Mouse (Mus musculus) megakaryocyte progenitor cell, adult 5-6 weeks (primary cell): ENCODE measurements around the gene Tnp2. TPM values are rescaled to one million over a fixed set of nuclear protein-coding genes. Genes with fewer than 3 reads are reported as not detected.

ENCODE experiments used
- ATAC-seq: replicated peaks from 2 replicates; pipeline ENCODE4 v1.8.0; 2016; ENCODE audit warnings: mild to moderate bottlenecking, moderate TSS enrichment, inconsistent platforms; ENCODE audit not compliant: poor library complexity
- total RNA-seq, 2 experiments: library from RNA; stranded (forward) in 1 of 2; stranded (reverse) in 1 of 2; fragments of 157-497, 149-512 nt in 1 of 2; fragments of 200-1000 nt in 1 of 2; gene quantifications; 2 replicates each; pipeline versions ENCODE4 v1.2.3 to v1.2.4; 2015 to 2017

Gene Tnp2
- total RNA-seq, 2 experiments from 2014 or later, result not detected

DNA sequence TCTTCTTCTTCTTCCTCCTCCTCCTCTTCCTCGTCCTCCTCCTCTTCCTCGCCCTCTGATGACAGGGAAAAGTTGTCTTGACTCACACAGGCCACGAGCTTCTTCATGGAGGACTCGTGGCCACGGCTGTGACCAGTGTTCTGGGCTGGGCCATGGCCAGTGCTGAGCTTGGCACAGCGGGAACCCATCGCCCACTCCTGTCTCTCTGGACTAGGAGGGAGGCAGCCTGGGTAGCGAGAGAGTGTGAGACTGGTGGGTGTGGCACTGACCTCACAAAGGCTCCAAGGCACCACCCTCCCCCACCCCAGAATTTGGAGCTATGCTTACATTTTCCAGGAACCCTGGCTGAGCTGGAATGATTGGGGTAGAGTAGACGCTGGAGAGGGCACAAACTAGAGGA, 2.2 kb upstream of the Tnp2 start, which contains the start of gene Prm3:
Prm3 (minus strand) TSS at position 213 of the 400 bp plus-strand sequence.
- ATAC-seq, result no peak

DNA sequence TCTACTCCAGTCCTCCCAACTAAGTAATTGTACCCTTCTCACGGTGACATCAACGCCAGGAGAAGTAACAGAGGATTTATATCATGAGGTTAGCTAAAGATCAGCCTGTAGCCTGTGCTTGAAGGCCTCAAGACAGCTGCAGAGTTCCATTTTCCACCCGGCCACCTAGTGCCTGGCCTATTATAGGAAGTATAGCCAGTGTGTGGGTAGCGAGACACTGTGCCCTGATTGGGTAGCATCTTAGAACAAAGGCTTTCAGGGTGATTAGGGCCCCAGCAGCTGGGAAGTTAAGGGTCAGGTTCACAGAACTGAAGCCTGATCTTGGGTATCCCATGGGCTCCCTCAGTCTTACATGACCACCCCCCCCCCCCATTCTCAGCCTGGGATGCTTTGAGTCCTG, 406 bp upstream of the Tnp2 start:
- no peak for ATAC-seq

DNA sequence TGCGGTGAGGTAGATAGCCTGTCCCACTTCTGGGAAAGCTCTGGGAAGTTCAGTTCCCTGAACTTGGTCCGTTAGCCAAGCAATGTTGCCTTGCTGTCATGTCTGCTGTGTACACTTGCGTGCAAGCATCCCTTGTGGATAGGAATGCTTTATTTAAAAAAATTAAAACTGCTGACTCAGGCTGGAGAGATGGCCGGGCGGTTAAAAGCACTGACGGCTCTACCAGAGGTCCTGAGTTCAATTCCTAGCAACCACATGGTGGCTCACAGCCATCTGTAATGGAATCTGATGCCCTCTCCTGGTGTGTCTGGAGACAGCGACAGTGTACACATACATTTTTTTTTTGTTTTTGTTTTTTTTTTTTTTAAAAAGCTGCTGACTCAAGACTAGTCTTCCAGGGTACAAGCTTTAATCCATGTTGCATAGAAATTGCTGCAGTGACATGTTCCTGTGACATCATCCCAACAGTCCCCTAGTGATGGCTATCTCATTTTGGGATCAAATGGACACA, 857 bp downstream of the Tnp2 start:
- ATAC-seq, result no peak

DNA sequence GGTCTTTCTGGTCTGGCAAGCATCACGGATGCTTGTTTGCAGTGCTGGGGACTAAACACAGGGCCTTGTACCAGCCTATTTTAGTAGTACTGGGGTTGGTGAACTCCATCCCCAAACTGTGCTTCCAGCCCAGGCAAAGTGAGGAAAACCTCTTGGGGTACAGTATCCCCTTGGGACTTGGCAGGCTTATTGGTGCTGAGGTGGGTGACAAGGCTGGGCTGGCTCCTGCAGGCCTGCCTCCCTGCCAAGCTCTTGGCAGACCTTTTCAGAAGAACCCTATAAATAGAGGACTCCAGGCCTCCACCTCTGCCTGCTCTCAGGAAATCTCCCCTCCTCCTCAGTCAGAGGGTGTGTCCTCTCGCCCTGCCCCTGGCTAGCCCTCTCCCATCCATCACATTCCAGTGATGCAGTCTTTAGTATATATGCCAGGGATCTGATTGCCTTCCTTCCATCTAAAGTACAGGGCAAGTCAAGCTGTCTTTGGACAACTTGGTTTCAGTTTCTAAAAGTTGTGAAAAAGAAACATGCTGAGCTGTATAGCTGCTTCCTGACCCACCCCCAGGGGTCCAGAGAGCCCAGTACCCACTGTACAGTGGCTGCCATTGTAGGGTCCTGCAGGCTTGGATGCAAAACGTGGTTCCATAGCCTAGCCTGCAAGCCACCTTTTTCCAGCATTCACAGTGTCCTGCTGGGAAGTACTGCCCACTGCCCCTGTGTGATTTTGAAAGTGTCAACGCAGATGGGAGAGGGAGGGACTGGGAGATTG, 1.5 kb downstream of the Tnp2 start:
- no peak for ATAC-seq

DNA sequence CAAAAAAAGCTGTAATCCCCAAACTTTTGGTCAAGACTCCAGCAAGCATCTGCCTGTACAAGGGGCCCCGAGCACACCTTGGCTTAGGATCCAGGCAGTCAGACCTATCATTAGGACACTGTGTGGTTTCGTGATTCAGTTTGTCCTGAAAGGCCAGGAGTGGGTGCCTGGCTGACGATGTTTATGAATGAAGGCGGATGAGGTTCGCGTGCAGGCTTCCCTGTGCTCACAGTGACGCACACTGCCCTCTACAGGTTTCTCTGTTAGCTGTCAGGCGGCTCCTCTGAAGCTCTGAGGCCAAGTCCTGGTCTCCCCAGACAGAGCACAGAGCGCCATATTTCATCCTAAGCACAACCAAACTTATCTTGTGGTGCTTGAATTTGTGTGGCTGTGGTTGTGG, 2.2 kb downstream of the Tnp2 start:
- peak; percentile 66 for ATAC-seq

DNA sequence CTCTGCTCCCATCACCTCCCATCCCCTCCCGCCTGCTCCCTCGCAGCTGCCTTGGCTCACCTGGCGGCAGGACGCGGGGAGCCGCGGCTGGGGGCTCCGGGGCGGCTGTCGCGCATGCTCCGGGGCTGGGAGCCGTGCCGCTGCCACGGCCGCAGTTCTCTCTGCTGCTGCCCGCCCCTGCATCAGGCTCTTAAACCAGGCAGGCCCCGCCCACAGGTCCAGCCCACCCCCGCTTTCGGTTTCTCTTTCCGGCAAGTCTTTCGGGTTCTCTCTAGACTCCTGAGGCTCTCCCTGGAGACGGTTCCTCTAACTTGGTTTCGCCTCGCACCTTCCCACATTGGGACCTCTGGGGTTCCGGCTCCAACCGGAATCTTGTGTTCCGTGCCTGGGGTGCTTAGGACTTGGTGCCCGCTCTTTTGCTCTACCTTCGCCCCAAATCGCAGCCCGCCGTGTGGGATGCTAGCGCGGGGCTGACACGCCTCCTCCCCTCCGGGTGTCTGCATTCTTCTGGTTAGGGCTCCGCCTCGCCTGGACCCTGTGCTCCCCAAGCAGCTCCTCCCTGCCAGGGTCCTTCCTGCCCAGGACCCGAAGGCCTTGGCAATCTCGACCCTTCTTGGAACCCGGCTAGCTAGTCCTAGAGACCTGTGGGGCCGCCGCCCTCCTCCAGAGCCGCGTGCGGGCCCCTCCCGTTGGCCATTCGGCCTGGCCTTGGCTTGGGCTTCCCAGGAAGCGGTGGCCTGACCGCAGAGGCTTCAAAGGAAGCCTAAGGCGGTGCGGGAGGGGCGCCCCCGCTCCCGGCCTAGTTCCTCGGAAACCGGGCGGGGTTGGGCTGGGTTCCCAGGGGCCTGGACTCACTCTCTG, 2.9 kb downstream of the Tnp2 start, which contains the start of gene Socs1:
Socs1 (minus strand) TSS at position 166 of the 861 bp plus-strand sequence.
- peak; percentile 63 for ATAC-seq

DNA sequence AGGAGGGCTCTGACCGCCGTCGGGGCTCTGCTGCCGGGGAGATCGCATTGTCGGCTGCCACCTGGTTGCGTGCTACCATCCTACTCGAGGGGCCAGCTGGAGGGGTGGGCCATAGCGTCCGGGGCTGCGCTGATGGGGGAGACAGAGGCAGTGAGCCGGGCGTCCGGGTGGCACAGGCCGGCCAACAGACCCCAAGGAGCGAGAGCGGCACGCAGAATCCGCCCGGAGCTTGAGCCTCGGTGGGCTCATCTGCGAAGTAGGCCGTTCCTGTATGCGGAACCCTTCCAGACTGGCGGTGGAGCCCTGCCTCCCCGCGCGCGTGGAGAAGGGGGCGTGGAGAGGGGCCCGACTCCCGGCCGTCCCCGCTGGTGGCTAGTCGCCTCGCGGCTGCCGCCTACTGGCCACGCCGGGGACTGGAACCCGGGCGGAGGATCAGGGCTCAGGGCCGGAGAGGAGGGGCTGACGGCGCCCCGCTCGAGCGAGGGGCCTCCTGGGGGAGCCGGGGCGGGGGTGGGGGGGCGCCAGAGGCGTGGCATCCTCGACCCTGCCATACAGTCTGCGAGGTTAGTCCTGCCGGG, 3.6 kb downstream of the Tnp2 start:
- ATAC-seq, result peak; percentile 64

DNA sequence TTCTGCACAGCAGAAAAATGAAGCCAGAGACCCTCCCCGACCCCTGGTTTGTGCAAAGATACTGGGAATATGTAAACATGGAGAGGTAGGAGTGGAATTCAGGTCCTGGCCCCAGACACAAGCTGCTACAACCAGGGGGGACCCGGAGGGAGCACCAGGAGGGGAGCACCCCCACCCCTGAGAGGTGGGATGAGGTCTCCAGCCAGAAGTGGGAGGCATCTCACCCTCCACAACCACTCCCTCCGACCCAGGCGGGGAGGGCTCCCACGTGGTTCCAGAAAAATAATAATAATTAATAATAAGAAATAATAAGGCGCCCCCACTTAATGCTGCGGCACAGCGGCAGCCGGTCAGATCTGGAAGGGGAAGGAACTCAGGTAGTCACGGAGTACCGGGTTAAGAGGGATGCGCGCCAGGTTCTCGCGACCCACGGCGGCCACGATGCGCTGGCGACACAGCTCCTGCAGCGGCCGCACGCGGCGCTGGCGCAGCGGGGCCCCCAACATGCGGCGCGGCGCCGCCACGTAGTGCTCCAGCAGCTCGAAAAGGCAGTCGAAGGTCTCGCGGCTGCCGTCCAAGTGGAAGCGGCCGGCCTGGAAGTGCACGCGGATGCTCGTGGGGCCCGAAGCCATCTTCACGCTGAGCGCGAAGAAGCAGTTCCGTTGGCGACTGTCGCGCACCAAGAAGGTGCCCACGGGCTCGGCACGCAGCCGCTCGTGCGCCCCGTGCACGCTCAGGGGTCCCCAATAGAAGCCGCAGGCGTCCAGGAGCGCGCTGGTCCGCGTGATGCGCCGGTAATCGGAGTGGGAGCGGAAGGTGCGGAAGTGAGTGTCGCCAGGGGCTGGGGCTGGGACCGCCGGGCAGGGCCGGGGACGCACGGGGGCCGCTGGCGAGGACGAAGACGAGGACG, 4.3 kb downstream of the Tnp2 start:
- no peak for ATAC-seq

DNA sequence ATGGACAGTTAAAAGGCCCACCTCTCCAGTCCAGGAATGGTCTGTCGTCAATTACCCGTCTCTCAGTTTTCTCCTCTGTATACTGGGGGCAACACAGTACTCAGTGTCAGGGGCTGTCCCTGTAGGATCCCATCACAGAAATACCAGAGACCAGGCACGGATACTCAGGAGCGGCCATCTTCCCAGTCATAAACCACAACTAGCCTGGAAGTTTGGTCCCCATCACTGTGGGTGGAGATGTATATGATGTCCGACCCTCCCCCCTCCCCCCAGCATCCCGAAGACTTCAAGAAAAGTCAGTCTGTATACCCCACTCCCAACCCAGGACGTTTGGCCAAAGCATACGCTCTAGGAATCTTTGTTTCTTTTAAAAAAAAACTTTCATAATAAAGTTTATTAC, 5.0 kb downstream of the Tnp2 start:
- no peak for ATAC-seq

DNA sequence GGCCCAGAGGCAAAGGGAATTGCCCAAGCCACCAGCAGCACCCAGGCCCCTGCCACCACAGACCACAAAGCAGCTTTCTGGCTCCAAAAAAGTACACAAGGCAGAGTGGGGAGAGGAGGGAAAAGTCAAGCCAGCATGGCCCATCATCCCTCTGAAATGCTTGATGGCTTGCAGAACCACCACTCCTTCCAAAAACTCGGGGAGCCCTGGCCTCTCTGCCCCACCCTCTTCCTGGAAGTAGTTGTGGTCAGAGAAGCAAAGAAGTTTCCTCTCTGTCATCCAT, 5.4 kb downstream of the Tnp2 start:
- ATAC-seq, result peak; percentile 23; the same call in 1 of the 2 replicates

DNA sequence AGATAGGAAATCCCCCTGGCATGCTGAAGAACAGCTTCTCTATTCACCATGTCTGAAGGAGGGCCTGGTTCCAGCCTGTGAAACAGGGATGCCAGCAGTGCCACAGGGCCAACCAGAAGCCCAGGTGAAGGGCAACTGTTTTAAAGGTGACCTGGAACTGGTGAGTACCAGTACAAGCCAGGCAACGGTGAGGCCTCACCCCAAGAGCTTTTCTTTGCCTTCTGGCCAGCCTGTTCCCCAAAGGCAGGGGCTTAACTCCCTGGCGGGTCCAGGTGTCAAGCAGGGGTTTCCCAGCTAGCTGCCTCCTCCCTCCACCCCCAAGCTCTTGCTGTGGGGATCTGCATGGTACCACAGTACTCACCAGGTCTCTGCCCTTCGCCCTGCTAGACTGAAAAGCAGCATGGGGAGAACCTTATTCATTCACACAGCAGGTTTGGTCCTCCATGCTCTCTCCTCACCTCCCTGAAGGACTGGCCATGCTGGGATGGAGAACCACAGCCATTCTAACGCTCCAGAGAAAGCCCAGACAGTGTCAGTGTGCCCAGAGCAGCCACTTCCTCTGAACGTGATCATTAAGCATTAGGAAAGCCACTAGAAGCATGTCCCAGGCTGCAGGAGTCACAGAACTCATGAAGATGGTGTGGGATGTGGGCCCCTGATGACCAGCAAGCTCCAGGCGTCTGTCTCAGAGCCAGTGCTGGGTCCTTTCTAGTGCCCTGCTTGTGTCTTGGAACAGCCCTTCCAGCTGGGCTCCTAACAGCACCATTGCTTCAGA, 5.9 kb downstream of the Tnp2 start:
- no peak; the same call in 1 of the 2 replicates for ATAC-seq

DNA sequence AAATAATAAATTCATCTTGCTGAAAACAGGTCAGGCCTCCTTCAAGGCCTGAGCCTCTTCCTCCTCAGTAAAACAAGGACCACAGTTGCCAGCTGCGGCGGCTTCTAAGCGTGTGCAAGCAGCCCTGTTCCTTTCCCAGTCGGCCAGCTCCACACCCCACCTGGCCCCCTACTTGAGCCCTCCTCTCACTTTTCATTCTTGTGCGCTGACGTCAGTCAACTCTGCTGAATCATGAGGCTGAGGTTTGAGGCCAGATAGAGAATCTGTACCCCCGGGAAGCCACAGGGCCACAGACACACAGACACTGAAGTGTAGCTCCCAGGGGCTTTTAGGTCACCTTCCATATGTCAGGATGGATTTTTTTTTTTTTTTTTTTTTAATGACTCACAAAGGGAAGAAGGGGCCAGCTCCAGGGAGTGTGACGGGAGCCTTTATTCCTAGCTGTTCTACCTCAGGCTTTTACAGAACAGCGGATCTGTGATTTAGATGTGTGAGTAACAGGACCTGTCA, 6.5 kb downstream of the Tnp2 start:
- no peak for ATAC-seq

DNA sequence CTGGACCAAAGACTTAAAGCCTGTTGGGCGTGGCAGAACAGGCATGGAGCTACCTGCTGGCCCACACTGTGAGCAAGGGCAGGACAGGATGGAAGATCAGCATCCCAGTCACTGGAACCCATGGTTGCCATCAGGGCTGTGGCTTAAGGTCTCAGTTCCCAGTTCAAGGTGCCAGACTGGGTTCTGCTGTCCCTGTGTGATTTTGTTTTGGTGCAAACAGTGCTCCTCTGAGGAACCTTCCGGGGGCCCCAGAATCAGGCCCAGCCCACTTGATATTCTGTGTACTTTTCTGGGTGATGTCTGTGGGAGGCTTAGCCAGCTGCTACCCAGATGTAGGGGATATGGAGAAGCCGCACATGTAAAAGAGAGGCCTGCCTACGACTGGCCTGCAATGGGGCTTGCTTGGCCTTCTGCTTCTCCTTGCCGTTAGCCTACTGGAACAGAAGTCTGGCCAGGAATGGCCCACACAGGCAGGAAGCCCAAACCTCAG, 7.8 kb downstream of the Tnp2 start:
- ATAC-seq, result no peak

DNA sequence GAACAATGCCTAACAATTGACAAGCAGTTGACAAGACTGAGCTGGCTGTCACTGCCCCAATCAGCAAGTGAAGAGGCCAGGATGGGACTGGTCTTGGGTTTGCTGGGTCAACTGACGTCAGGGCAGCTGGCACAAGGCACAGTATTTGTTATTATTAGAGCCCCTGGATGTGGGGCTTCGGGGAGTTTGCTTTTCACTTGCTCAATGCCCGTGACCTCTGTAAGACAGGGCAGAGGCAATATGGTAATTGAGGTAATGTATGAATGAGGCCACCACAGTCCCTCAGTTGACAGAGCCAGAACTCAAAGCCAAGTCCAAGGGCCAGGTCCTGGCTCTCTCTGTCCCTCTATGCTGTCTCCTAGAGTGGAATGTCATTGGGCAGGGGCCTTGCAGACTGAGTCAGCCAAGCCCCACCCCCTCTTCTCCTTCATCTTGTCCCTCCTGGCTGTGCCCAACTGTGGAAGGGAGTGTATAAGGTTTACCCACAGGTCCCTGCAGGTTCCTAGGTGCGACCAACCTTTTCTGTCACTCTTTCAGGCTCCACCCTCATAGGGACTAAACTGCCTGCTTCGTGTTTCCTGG, 10.8 kb downstream of the Tnp2 start:
- no peak for ATAC-seq

DNA sequence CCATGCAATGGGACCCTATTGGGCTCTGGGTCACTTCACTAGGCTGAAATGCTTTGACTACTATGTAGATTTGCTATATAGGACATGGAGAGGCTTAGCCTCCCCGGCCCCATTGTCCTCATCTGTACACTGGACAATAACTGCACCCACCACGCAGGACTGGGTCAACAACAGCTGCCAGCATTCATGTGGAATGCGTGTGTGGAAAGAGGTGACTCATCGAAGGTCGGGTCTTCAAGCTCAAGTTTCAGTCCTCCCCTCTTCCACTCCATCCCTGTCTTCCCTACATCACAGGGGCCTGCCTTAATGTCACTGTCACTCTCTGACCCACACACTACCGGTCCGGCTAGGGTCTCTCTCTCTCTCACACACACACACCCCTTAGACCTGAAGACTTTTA, 12.1 kb downstream of the Tnp2 start:
- no peak for ATAC-seq

DNA sequence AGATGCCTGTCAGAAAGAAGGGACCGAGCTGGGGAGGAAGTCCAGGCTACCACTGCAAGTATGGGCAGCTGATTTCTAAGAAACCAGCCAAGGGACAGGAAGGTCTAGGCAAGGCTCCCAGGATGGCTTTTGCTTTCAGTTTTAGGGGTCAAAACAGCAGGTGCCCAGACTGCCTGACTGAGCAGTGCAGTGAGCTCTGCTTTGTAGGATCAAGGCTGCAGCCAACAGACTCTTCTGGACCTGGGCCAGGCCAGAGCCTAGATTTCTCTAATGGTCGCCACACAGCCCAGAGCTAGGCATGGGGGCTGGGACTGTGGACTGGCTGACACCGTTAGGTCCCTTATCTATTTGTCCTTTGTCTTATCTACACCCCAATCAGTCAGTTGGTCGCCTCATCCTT, 13.7 kb downstream of the Tnp2 start:
- 0 out of 2 replicates have a peak, but pooled peaks have one; percentile 12 for ATAC-seq

DNA sequence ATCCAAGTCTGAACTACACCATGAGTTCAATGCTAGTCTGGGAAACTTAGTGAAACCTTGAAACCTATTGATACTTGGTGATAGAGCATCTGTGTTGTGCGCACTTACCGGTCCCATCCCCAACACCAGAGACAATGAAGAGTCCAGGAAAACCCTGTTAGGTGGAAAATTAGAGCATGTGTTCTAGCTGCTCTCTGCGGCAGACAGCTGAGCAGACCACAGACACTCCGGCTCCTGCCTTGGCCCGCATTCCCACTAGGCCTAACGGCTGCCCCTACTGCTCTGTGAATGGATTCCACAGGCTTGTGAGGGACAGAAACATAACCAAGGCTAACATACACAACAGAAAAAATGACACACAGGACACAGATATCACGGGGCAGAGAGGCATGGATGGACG, 14.9 kb downstream of the Tnp2 start:
- no peak for ATAC-seq

DNA sequence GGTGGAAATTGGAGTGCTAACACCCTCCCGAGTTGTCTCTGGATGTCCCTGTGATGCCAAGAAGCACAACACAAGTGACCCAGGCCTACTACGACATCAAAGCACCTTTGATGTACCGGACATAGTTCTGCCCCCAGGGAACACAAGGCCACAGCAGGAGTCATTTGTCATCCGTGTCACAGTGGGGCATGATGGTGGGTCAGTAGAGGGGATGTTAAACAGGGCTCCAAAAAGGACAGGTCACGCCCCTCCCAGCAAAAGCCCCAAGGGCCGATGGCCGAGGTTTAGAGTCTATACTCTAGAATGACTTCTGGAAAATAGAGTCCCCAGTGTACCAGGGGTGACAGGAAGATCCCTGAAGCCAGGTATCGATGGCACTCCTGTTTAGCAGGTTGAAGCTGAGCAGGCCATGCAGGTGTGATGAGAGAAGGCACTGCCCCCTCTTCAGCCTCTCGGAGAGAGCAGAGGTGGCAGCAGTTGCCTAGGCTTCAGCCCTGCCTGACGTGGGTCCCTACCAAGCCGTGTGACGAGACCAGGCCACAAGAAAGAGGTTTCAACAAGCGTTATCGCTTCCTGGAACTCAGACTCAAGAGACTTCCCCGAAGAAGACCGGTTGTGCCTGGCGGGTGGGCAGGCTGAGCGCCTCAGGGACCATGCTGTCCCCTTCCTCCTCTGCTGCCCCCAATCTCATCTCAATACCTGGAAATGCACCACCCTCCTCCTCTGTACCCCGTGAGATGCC, 16.5 kb downstream of the Tnp2 start:
- ATAC-seq, result peak; percentile 55
